ENCODE assay signal across 8 mouse cellular contexts in genomic region chr6:100074672-100075335, GRCm38 (mm10).
A peak's percentile ranks its signal among the peaks of the same experiment; 100 is the strongest.
DNase-seq lines count a peak whose midpoint lies in the region; ATAC-seq lines count a peak whose summit lies in the region.
"Had no signal": no experiment of that assay in that cellular context is flagged by ENCODE, and none has a peak within 500 bp of the region (broad histone marks: within the 10 kb centered on the region; RNA-seq: fewer than 3 reads in every experiment).

No protein-coding gene starts in this region.

- H3K27me3 ChIP-seq in heart, embryonic 11.5 days (ENCODE audit: control insufficient read depth, insufficient read depth, low read length) = peaks cover 17% of the 10 kb centered on the region
- H3K27me3 ChIP-seq in kidney, embryonic 16.5 days (ENCODE audit: insufficient read depth, low read length) = 0 out of 2 replicates have a peak, but pooled peaks cover 9% of the 10 kb centered on the region
- H3K27me3 ChIP-seq in midbrain, embryonic 14.5 days (ENCODE audit: control insufficient read depth, insufficient read depth, low read length) = no peaks in the 10 kb centered on the region
- H3K27me3 ChIP-seq: liver, embryonic 13.5 days had no signal

- no peak overlapping the region for H3K4me3 ChIP-seq in heart, embryonic 11.5 days (ENCODE audit: low read depth, low read length)
- no peak overlapping the region for H3K4me3 ChIP-seq in kidney, embryonic 16.5 days (ENCODE audit: low read length)
- no peak overlapping the region for H3K4me3 ChIP-seq in midbrain, embryonic 14.5 days (replicated peaks; ENCODE audit: low read depth, low read length)
- H3K4me3 ChIP-seq: liver, embryonic 13.5 days had no signal

- H3K36me3 ChIP-seq in heart, embryonic 11.5 days (ENCODE audit: control insufficient read depth, insufficient read depth, low read length) = no peaks in the 10 kb centered on the region
- no peaks in the 10 kb centered on the region for H3K36me3 ChIP-seq in kidney, embryonic 16.5 days (ENCODE audit: insufficient read depth, low read length)
- no peaks in the 10 kb centered on the region for H3K36me3 ChIP-seq in midbrain, embryonic 14.5 days (ENCODE audit: control insufficient read depth, insufficient read depth, low read length)
- H3K36me3 ChIP-seq: liver, embryonic 13.5 days had no signal

- WGBS in heart, embryonic 11.5 days (ENCODE audit: insufficient replicate concordance) = 7% methylated on average over 10 of the region's 10 CpGs
- 10% methylated on average over 10 of the region's 10 CpGs for WGBS in kidney, embryonic 16.5 days
- WGBS in midbrain, embryonic 14.5 days = 16% methylated on average over 10 of the region's 10 CpGs

- no peak overlapping the region for H3K27ac ChIP-seq in heart, embryonic 11.5 days (ENCODE audit: low read depth, low read length)
- no peak overlapping the region for H3K27ac ChIP-seq in kidney, embryonic 16.5 days (ENCODE audit: low read length)
- no peak overlapping the region for H3K27ac ChIP-seq in midbrain, embryonic 14.5 days (replicated peaks; ENCODE audit: low read depth, low read length)
- H3K27ac ChIP-seq: liver, embryonic 13.5 days had no signal

- H3K4me1 ChIP-seq in heart, embryonic 11.5 days (ENCODE audit: control insufficient read depth, insufficient read depth, low read length) = peaks cover 21% of the 10 kb centered on the region
- peaks cover 11% of the 10 kb centered on the region for H3K4me1 ChIP-seq in kidney, embryonic 16.5 days (ENCODE audit: insufficient read depth, low read length)
- H3K4me1 ChIP-seq in midbrain, embryonic 14.5 days (ENCODE audit: control insufficient read depth, insufficient read depth, low read length) = peaks cover 13% of the 10 kb centered on the region; the same call in 1 of the 2 replicates
- H3K4me1 ChIP-seq: liver, embryonic 13.5 days had no signal

- no peaks in the 10 kb centered on the region for H3K9me3 ChIP-seq in heart, embryonic 11.5 days (replicated peaks; ENCODE audit: control insufficient read depth, low read length)
- peaks cover 4% of the 10 kb centered on the region; the same call in 1 of the 2 replicates for H3K9me3 ChIP-seq in kidney, embryonic 16.5 days (ENCODE audit: low read length)
- H3K9me3 ChIP-seq in midbrain, embryonic 14.5 days (ENCODE audit: control insufficient read depth, low read length) = no peaks in the 10 kb centered on the region

- peak; percentile 50; the same call in 1 of the 2 replicates for ATAC-seq in heart, embryonic 11.5 days (replicated peaks; ENCODE audit: insufficient number of reproducible peaks, low FRiP score, low TSS enrichment)
- peak; percentile 73 for ATAC-seq in kidney, embryonic 16.5 days (ENCODE audit: low FRiP score, low TSS enrichment)
- ATAC-seq in midbrain, embryonic 14.5 days (ENCODE audit: low FRiP score, low TSS enrichment) = peak; percentile 55; the same call in 1 of the 2 replicates

- DNase-seq in R1 (ENCODE audit: low read depth, low spot score) = peak; percentile 50
- DNase-seq in adrenal gland, postnatal 36 days = peak; percentile 78 to 79
- DNase-seq in midbrain, embryonic 14.5 days = peak; percentile 77
- DNase-seq in layer of hippocampus, adult 18-20 months (ENCODE audit: low spot score in 2 of 2) = no peak
- DNase-seq in right cerebral cortex, postnatal 36 days (ENCODE audit: low spot score in 2 of 2) = no peak
- DNase-seq: liver, embryonic 13.5 days had no signal

- peak overlapping the region; percentile 38 for H3K4me2 ChIP-seq in heart, embryonic 11.5 days
- peak overlapping the region; percentile 22; the same call in 1 of the 2 replicates for H3K4me2 ChIP-seq in kidney, embryonic 16.5 days (replicated peaks; ENCODE audit: low read depth, low read length)
- H3K4me2 ChIP-seq in midbrain, embryonic 14.5 days (ENCODE audit: low read length) = no peak overlapping the region
- H3K4me2 ChIP-seq: liver, embryonic 13.5 days had no signal

- no peak overlapping the region for H3K9ac ChIP-seq in heart, embryonic 11.5 days (ENCODE audit: low read depth, low read length)
- H3K9ac ChIP-seq in kidney, embryonic 16.5 days (replicated peaks; ENCODE audit: low read length) = no peak overlapping the region
- no peak overlapping the region for H3K9ac ChIP-seq in midbrain, embryonic 14.5 days (replicated peaks; ENCODE audit: low read length)
- H3K9ac ChIP-seq: liver, embryonic 13.5 days had no signal

Comparison
In these comparisons a context has a peak if more than half of its experiments do, and no peak if none do; other contexts are left out.
1. DNase-seq: peak in R1 (single experiment), adrenal gland, postnatal 36 days (2 of 2) and midbrain, embryonic 14.5 days (single experiment); none in layer of hippocampus, adult 18-20 months (0 of 2) and right cerebral cortex, postnatal 36 days (0 of 2).
2. Peak in every context shown above with its lines, with median percentiles within 50 percentile points of each other: ATAC-seq.